Mouse (Mus musculus): ENCODE results near the gene Eno1.
A peak's percentile ranks its signal among the peaks of the same experiment; 100 is the strongest.

GRCm38 (mm10) chr4:150217935-150218334, 18.6 kb upstream of the Eno1 start:
- TF ChIP-seq EP300 (optimal IDR thresholded peaks at IDR 0.05) (no peak), CTCF (IDR thresholded peaks at IDR 0.05; ENCODE audit: low read depth) (peak; percentile 51)

Measured in stomach, postnatal 0 days (tissue).